Mouse (Mus musculus) hindbrain, embryonic 14.5 days (tissue): ENCODE measurements at regions not wholly inside any gene's neighbourhood (a gene's known extent, or its start where the extent isn't known, plus 50 kb on each side); places are given as distances from the start of the nearest gene placed in this dataset.
A peak's percentile ranks its signal among the peaks of the same experiment; 100 is the strongest.

Source experiments
- ATAC-seq: fragments of 200-750 bp; cut with Nextera tagmentation; 2 replicates; pipeline ENCODE4 v1.8.0; 2017; ENCODE audit warnings: moderate number of reproducible peaks, mild to moderate bottlenecking, moderate TSS enrichment, moderate library complexity; ENCODE audit not compliant: low FRiP score
- DNase-seq: peaks from one replicate; pipeline ENCODE4 v3.0.0-alpha.2; 2015; ENCODE audit warnings: low spot score
- H3K27ac ChIP-seq: fragments of 300-500 bp; sonication (generic); 2 replicates; pipeline ENCODE4 v1.5.1; 2014; ENCODE audit warnings: mild to moderate bottlenecking, moderate library complexity
- H3K27me3 ChIP-seq: fragments of 300-500 bp; sonication (generic); 2 replicates; pipeline ENCODE4 v1.6.1; 2014; ENCODE audit warnings: mild to moderate bottlenecking, low read length, mixed read lengths; ENCODE audit not compliant: control insufficient read depth, insufficient read depth
- H3K36me3 ChIP-seq: fragments of 300-500 bp; sonication (generic); replicated peaks from 2 replicates; pipeline ENCODE4 v1.6.1; 2014; ENCODE audit not compliant: control insufficient read depth, insufficient read depth
- H3K4me1 ChIP-seq: fragments of 300-500 bp; sonication (generic); replicated peaks from 2 replicates; pipeline ENCODE4 v1.6.1; 2014; ENCODE audit warnings: antibody characterized with exemption, low read length, mixed read lengths; ENCODE audit not compliant: control insufficient read depth, insufficient read depth
- H3K4me2 ChIP-seq: fragments of 300-500 bp; sonication (generic); replicated peaks from 2 replicates; pipeline ENCODE4 v1.6.1; 2014; ENCODE audit warnings: mild to moderate bottlenecking, moderate library complexity
- H3K4me3 ChIP-seq: fragments of 300-500 bp; sonication (generic); replicated peaks from 2 replicates; pipeline ENCODE4 v1.5.1; 2014; ENCODE audit warnings: mild to moderate bottlenecking, low read length
- H3K9ac ChIP-seq: fragments of 300-500 bp; sonication (generic); 2 replicates; pipeline ENCODE4 v1.6.1; 2014
- H3K9me3 ChIP-seq: fragments of 300-500 bp; sonication (generic); 2 replicates; pipeline ENCODE4 v1.6.1; 2016; ENCODE audit warnings: low read length; ENCODE audit not compliant: control insufficient read depth
- WGBS: fragments of 180-500 bp; shearing (Covaris S2); extraction: QIAGEN DNeasy Blood & Tissue Kit; methylation state at CpG from one replicate; pipeline ENCODE4 v1.1.7; 2014; 5-methylcytosine and 5-hydroxymethylcytosine counted together

DNA sequence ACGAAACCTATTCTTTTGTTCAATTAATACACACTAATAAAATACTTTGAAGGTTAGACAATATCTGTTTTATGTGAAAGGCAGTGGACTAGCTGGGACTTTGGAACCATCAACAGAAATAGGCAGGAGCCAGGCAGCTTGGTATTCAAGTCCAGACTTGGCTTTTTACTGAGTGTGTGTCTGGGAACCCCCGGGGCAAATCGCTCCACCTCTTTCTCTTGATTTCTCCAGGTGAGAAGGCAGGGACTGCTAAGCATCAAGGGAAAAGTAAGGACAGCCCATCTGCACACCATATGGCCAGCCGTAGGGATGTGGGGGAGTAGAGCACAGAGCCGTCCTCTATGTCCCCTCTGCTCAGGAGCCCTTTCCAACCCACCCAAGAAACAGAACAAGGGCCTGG is 186.5 kb downstream of the Snx10 start:
- Histone ChIP-seq H3K9ac (no peak overlapping the region), H3K4me2 (no peak overlapping the region), H3K27me3 (no peaks in the 10 kb centered on the region), H3K36me3 (no peaks in the 10 kb centered on the region), H3K9me3 (no peaks in the 10 kb centered on the region), H3K27ac (peak overlapping the region; percentile 78; the same call in 1 of the 2 replicates), H3K4me1 (peaks cover 23% of the 10 kb centered on the region), H3K4me3 (no peak overlapping the region)
- WGBS = 80% methylated on average over 5 of the region's 5 CpGs
- no peak for DNase-seq
- ATAC-seq = no peak

DNA sequence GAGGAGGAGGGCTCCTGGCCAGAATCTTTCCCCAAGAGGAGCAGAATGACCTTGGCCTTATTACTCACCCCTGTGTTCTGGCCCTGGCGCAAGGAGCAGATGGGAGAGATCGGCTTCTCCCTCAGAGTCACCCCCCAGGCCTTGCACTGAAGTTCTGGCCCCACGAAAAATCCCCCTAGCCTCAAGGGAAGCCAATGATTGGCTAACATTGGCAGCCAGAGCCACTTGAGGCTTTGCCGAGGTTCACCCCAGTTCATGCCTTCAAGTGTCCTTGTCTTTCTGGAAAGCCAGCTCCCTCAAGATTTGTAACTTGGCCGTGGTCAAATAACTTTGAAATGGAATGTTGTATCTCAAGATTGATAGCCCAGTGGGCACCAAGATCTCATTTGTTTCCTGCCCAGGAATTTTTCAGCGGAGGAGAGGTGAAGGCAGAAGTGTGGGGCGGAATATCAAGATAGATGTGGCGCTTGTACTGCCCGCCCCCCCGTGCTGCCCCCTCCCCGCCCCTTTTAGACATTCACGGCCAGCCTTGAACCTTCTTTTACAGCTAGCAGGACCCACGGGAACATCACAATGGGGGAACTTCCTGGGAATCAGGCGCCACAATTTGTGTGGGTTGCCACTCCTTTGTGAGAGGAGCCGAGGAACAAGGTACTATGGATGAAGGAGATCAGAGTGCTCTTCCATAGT is 187.4 kb downstream of the Snx10 start:
- no peak overlapping the region for H3K4me3 ChIP-seq
- WGBS = 79% methylated on average over 15 of the region's 15 CpGs
- no peaks in the 10 kb centered on the region for H3K9me3 ChIP-seq
- H3K9ac ChIP-seq = no peak overlapping the region
- H3K4me2 ChIP-seq = no peak overlapping the region
- peaks cover 23% of the 10 kb centered on the region for H3K4me1 ChIP-seq
- ATAC-seq (no peak), DNase-seq (no peak)
- H3K27ac ChIP-seq = no peak overlapping the region; the same call in 1 of the 2 replicates
- H3K36me3 ChIP-seq = no peaks in the 10 kb centered on the region
- no peaks in the 10 kb centered on the region for H3K27me3 ChIP-seq

DNA sequence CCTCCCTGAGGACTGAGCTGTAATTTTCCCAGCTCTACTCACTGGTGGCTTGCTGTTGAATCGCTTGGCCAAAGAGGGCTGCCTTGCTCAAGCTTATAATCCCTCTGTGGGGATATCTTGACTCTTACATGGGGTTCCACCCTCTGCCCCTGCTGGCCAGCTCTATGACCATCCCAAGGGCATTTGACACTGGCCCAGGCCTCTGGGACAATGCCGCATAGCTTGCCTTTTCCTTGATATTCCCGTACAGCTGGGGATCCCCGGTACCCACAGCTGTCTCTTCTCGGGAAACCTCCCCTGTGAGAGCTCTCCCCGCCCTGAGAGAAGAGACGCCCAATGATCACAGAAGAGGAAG is 187.9 kb downstream of the Snx10 start:
- Histone ChIP-seq H3K27me3 (no peaks in the 10 kb centered on the region), H3K9me3 (no peaks in the 10 kb centered on the region), H3K27ac (no peak overlapping the region; the same call in 1 of the 2 replicates), H3K4me1 (peaks cover 23% of the 10 kb centered on the region), H3K4me2 (no peak overlapping the region), H3K36me3 (no peaks in the 10 kb centered on the region), H3K9ac (no peak overlapping the region), H3K4me3 (no peak overlapping the region)
- 72% methylated on average over 7 of the region's 7 CpGs for WGBS
- no peak for DNase-seq
- no peak for ATAC-seq

GRCm38 (mm10) chr6:51715158-51715840 is 191.6 kb downstream of the Snx10 start:
- Histone ChIP-seq H3K9ac (no peak overlapping the region), H3K4me2 (no peak overlapping the region), H3K9me3 (no peaks in the 10 kb centered on the region), H3K27ac (no peak overlapping the region), H3K27me3 (no peaks in the 10 kb centered on the region), H3K4me1 (no peaks in the 10 kb centered on the region), H3K36me3 (no peaks in the 10 kb centered on the region), H3K4me3 (no peak overlapping the region)
- DNase-seq (no peak), ATAC-seq (no peak)
- 34% methylated on average over 8 of the region's 8 CpGs for WGBS

- Histone ChIP-seq H3K4me3 (no peak overlapping the region), H3K4me2 (no peak overlapping the region), H3K9me3 (no peaks in the 10 kb centered on the region), H3K4me1 (no peaks in the 10 kb centered on the region), H3K9ac (no peak overlapping the region), H3K27me3 (no peaks in the 10 kb centered on the region), H3K27ac (no peak overlapping the region), H3K36me3 (no peaks in the 10 kb centered on the region)
- no peak for ATAC-seq
- WGBS = 80% methylated on average over 7 of the region's 7 CpGs
- no peak for DNase-seq
Observed at GRCm38 (mm10) chr6:51717386-51717785, 193.7 kb downstream of the Snx10 start.

- no peak for ATAC-seq
- Histone ChIP-seq H3K36me3 (no peaks in the 10 kb centered on the region), H3K4me3 (no peak overlapping the region)
Observed at GRCm38 (mm10) chr6:51720705-51721104, 197.0 kb downstream of the Snx10 start.

DNA sequence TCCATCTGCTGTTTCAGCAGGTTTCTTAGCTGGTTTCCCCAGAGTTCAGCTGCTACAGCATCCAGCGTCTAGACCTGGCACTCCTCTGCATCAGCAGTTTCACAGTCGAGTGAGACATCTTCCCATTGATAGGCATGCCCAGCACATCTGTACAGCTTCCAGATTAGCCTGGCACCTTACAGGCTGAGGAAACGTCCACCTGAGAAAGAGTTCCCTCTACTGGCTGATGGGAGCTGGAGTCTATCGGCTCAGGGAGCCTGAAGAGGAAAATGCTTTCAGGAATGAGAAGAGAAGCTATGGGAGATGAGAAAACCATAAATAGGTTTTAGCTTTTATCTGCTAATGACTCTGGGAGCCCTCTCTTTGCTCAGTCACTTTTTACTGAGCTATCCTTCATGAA is 199.4 kb downstream of the Snx10 start:
- no peak overlapping the region for H3K27ac ChIP-seq
- no peak overlapping the region for H3K4me3 ChIP-seq
- no peak overlapping the region for H3K9ac ChIP-seq
- 31% methylated on average over 4 of the region's 4 CpGs for WGBS
- H3K27me3 ChIP-seq = no peaks in the 10 kb centered on the region
- ATAC-seq = no peak
- peaks cover 6% of the 10 kb centered on the region; the same call in 1 of the 2 replicates for H3K4me1 ChIP-seq
- no peaks in the 10 kb centered on the region for H3K36me3 ChIP-seq
- no peaks in the 10 kb centered on the region for H3K9me3 ChIP-seq
- no peak for DNase-seq
- H3K4me2 ChIP-seq = no peak overlapping the region

More at GRCm38 (mm10) chr6:51720705-51721104, 197.0 kb downstream of the Snx10 start:
- no peak for DNase-seq
- Histone ChIP-seq H3K27me3 (no peaks in the 10 kb centered on the region), H3K9me3 (no peaks in the 10 kb centered on the region), H3K4me1 (no peaks in the 10 kb centered on the region), H3K9ac (no peak overlapping the region), H3K27ac (no peak overlapping the region), H3K4me2 (no peak overlapping the region)
- WGBS = 86% methylated on average over 7 of the region's 7 CpGs

GRCm38 (mm10) chr6:51727191-51727590 is 203.5 kb downstream of the Snx10 start:
- no peaks in the 10 kb centered on the region for H3K27me3 ChIP-seq
- no peaks in the 10 kb centered on the region for H3K9me3 ChIP-seq
- no peak for ATAC-seq
- no peak overlapping the region for H3K4me2 ChIP-seq
- H3K36me3 ChIP-seq = no peaks in the 10 kb centered on the region
- 63% methylated on average over 8 of the region's 8 CpGs for WGBS
- no peak for DNase-seq
- 0 out of 2 replicates have a peak overlapping the region, but pooled peaks have one; percentile 4 for H3K27ac ChIP-seq
- peaks cover 16% of the 10 kb centered on the region for H3K4me1 ChIP-seq
- no peak overlapping the region for H3K9ac ChIP-seq
- no peak overlapping the region for H3K4me3 ChIP-seq

DNA sequence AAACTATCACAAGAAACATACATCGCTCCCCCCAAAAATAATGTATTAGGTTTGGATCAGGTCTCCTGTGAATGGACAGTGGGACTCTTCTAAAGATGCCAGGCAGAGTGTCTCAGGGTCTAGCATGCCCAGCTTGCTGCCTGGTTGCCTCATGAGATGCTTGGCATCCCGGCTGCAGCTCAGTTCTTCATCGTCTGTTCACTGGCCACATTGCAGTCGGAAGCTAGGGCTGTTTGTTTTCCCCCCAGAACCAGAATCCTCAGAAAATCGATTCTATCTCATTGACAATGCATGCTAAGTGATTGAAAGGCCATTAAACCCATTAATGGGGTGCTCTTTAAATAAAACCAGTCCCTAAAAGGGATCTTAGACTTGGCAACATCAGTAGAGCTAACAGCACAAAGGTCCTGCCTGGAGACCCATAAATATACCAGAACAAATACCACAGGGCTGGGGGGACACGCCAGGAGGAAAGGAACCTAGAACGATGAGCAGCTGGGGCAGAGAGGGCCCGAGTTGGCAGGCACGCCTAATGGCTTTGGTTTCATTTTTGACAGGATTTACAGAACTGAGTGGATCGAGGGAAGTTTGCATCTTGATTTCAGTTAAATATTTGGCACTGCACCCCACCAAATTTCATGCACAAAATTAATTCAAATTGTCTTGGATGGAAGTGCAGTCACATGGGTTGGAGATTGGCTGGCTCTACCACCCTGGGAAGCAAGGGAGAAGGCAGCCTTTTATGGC is 205.3 kb downstream of the Snx10 start:
- no peaks in the 10 kb centered on the region for H3K36me3 ChIP-seq
- H3K27ac ChIP-seq = peak overlapping the region; percentile 20
- H3K9ac ChIP-seq = no peak overlapping the region
- ATAC-seq = no peak
- H3K27me3 ChIP-seq = no peaks in the 10 kb centered on the region
- H3K4me2 ChIP-seq = no peak overlapping the region
- H3K4me3 ChIP-seq = no peak overlapping the region
- H3K4me1 ChIP-seq = peaks cover 16% of the 10 kb centered on the region
- no peak for DNase-seq
- H3K9me3 ChIP-seq = no peaks in the 10 kb centered on the region
- 67% methylated on average over 10 of the region's 10 CpGs for WGBS
